In genomic region chr6:146981249-146981835, GRCm38 (mm10) we compare ENCODE assay signal across 33 mouse cellular contexts. TPM values are rescaled to one million over a fixed set of nuclear protein-coding genes. Genes with fewer than 3 reads are reported as not detected.
DNase-seq lines count a peak whose midpoint lies in the region; ATAC-seq and TF ChIP-seq lines count a peak whose summit lies in the region.
"Had no signal": no experiment of that assay in that cellular context is flagged by ENCODE, and none has a peak within 500 bp of the region (broad histone marks: within the 10 kb centered on the region; RNA-seq: fewer than 3 reads in every experiment).

No protein-coding gene starts in this region.

- no peak overlapping the region for H3K27ac ChIP-seq in hindbrain, embryonic 14.5 days
- H3K27ac ChIP-seq in hindbrain, embryonic 10.5 days, result no peak overlapping the region
- H3K27ac ChIP-seq in forebrain, embryonic 14.5 days (ENCODE audit: low read depth, low read length), result peak overlapping the region; percentile 1; the same call in 1 of the 2 replicates
- H3K27ac ChIP-seq in midbrain, postnatal 0 days (ENCODE audit: low read depth, low read length), result no peak overlapping the region
- H3K27ac ChIP-seq: embryonic facial prominence, embryonic 13.5 days; left cerebral cortex, adult 2 months; limb, embryonic 15.5 days; liver, embryonic 15.5 days; neural tube, embryonic 13.5 days had no signal

- no peak overlapping the region for H3K4me2 ChIP-seq in hindbrain, embryonic 14.5 days (replicated peaks)
- no peak overlapping the region for H3K4me2 ChIP-seq in forebrain, embryonic 14.5 days (ENCODE audit: low read length)
- H3K4me2 ChIP-seq in midbrain, postnatal 0 days (ENCODE audit: low read depth, low read length, poor library complexity, severe bottlenecking), result no peak overlapping the region
- H3K4me2 ChIP-seq: embryonic facial prominence, embryonic 13.5 days; heart, embryonic 15.5 days; limb, embryonic 15.5 days; liver, embryonic 15.5 days; lung, embryonic 15.5 days; neural tube, embryonic 13.5 days had no signal

- 32% methylated on average over 1 of the region's 1 CpGs for WGBS in hindbrain, embryonic 14.5 days
- 56% methylated on average over 1 of the region's 1 CpGs for WGBS in hindbrain, embryonic 10.5 days
- WGBS in forebrain, embryonic 14.5 days, result 7% methylated on average over 1 of the region's 1 CpGs
- 36% methylated on average over 1 of the region's 1 CpGs for WGBS in midbrain, postnatal 0 days

- no peak for TF ChIP-seq CTCF in midbrain, postnatal 0 days (IDR thresholded peaks at IDR 0.05)

- no peaks in the 10 kb centered on the region for H3K9me3 ChIP-seq in hindbrain, embryonic 14.5 days (ENCODE audit: control insufficient read depth, low read length)
- H3K9me3 ChIP-seq in hindbrain, embryonic 10.5 days, result no peaks in the 10 kb centered on the region
- no peaks in the 10 kb centered on the region for H3K9me3 ChIP-seq in forebrain, embryonic 14.5 days (replicated peaks; ENCODE audit: control insufficient read depth, low read length)
- no peaks in the 10 kb centered on the region for H3K9me3 ChIP-seq in midbrain, postnatal 0 days (ENCODE audit: low read length)
- H3K9me3 ChIP-seq: embryonic facial prominence, embryonic 13.5 days; G1E; heart, embryonic 15.5 days; limb, embryonic 15.5 days; liver, embryonic 15.5 days; lung, embryonic 15.5 days; neural tube, embryonic 13.5 days had no signal

- peak; percentile 58; the same call in 1 of the 2 replicates for ATAC-seq in hindbrain, embryonic 14.5 days (ENCODE audit: low FRiP score)
- ATAC-seq in forebrain, embryonic 14.5 days, result peak; percentile 90
- no peak for ATAC-seq in midbrain, postnatal 0 days (ENCODE audit: low FRiP score)
- ATAC-seq: Patski had no signal

- H3K27me3 ChIP-seq in hindbrain, embryonic 14.5 days (ENCODE audit: control insufficient read depth, insufficient read depth, low read length), result no peaks in the 10 kb centered on the region
- no peaks in the 10 kb centered on the region for H3K27me3 ChIP-seq in hindbrain, embryonic 10.5 days (ENCODE audit: insufficient read depth, poor library complexity, severe bottlenecking)
- H3K27me3 ChIP-seq in forebrain, embryonic 14.5 days (replicated peaks; ENCODE audit: control insufficient read depth, insufficient read depth, low read length), result no peaks in the 10 kb centered on the region
- H3K27me3 ChIP-seq in midbrain, postnatal 0 days (ENCODE audit: insufficient read depth, low read length), result no peaks in the 10 kb centered on the region
- H3K27me3 ChIP-seq: embryonic facial prominence, embryonic 13.5 days; heart, embryonic 15.5 days; limb, embryonic 15.5 days; liver, embryonic 15.5 days; lung, embryonic 15.5 days; neural tube, embryonic 13.5 days; Patski had no signal

- no peak overlapping the region for H3K9ac ChIP-seq in hindbrain, embryonic 14.5 days
- H3K9ac ChIP-seq in forebrain, embryonic 14.5 days (ENCODE audit: low read length), result no peak overlapping the region
- H3K9ac ChIP-seq in midbrain, postnatal 0 days (replicated peaks; ENCODE audit: low read length, poor library complexity, severe bottlenecking), result no peak overlapping the region
- H3K9ac ChIP-seq: embryonic facial prominence, embryonic 13.5 days; heart, embryonic 15.5 days; limb, embryonic 15.5 days; liver, embryonic 15.5 days; lung, embryonic 15.5 days; neural tube, embryonic 13.5 days had no signal

- peaks cover 8% of the 10 kb centered on the region; the same call in 1 of the 2 replicates for H3K4me1 ChIP-seq in hindbrain, embryonic 14.5 days (replicated peaks; ENCODE audit: control insufficient read depth, insufficient read depth, low read length)
- peaks cover 15% of the 10 kb centered on the region; the same call in 1 of the 2 replicates for H3K4me1 ChIP-seq in hindbrain, embryonic 10.5 days (replicated peaks)
- H3K4me1 ChIP-seq in forebrain, embryonic 14.5 days (ENCODE audit: control insufficient read depth, insufficient read depth, low read length), result peaks cover 16% of the 10 kb centered on the region; the same call in 1 of the 2 replicates
- H3K4me1 ChIP-seq in midbrain, postnatal 0 days (ENCODE audit: insufficient read depth, low read length), result no peaks in the 10 kb centered on the region
- H3K4me1 ChIP-seq: liver, embryonic 15.5 days had no signal

- no peak overlapping the region for H3K4me3 ChIP-seq in hindbrain, embryonic 14.5 days (replicated peaks; ENCODE audit: low read length)
- no peak overlapping the region for H3K4me3 ChIP-seq in hindbrain, embryonic 10.5 days
- H3K4me3 ChIP-seq in forebrain, embryonic 14.5 days (ENCODE audit: low read depth, low read length), result no peak overlapping the region
- H3K4me3 ChIP-seq in midbrain, postnatal 0 days (ENCODE audit: low read depth, low read length), result no peak overlapping the region
- H3K4me3 ChIP-seq: embryonic facial prominence, embryonic 13.5 days; heart, embryonic 15.5 days; left cerebral cortex, adult 2 months; limb, embryonic 15.5 days; liver, embryonic 15.5 days; lung, embryonic 15.5 days; myocyte; neural tube, embryonic 13.5 days had no signal

- no peaks in the 10 kb centered on the region for H3K36me3 ChIP-seq in hindbrain, embryonic 14.5 days (replicated peaks; ENCODE audit: control insufficient read depth, insufficient read depth)
- H3K36me3 ChIP-seq in hindbrain, embryonic 10.5 days, result peaks cover 2% of the 10 kb centered on the region; the same call in 1 of the 2 replicates
- no peaks in the 10 kb centered on the region for H3K36me3 ChIP-seq in forebrain, embryonic 14.5 days (ENCODE audit: control insufficient read depth, insufficient read depth, low read length)
- no peaks in the 10 kb centered on the region for H3K36me3 ChIP-seq in midbrain, postnatal 0 days (ENCODE audit: insufficient read depth, low read length)
- H3K36me3 ChIP-seq: G1E; heart, embryonic 15.5 days; liver, embryonic 15.5 days; neural tube, embryonic 13.5 days had no signal

- DNase-seq in hindbrain, embryonic 14.5 days (ENCODE audit: low spot score), result no peak
- DNase-seq in hindbrain, embryonic 10.5 days (ENCODE audit: low spot score), result no peak
- DNase-seq in testis, postnatal 10 days (ENCODE audit: low spot score), result peak; percentile 8
- DNase-seq in testis, postnatal 14 days (ENCODE audit: low spot score), result no peak
- peak; percentile 87 for DNase-seq in forebrain, embryonic 14.5 days (ENCODE audit: low spot score)
- peak; percentile 46 for DNase-seq in midbrain, postnatal 0 days (ENCODE audit: low spot score)
- no peak for DNase-seq in gastrocnemius, postnatal 4 days (ENCODE audit: low spot score in 2 of 2)
- DNase-seq in frontal cortex, postnatal 14 days (ENCODE audit: low spot score in 2 of 2), result no peak
- DNase-seq: cerebellum, adult 18-20 months; cerebellum, postnatal 14 days; gastrocnemius, postnatal 25 days; heart, postnatal 4 days; kidney, adult 2 months; layer of hippocampus, adult 9-11 months; left cerebral cortex, postnatal 4 days; lung, postnatal 4 days; right cerebral cortex, adult 18-20 months had no signal

RNA-seq across cellular contexts. Expression of gene 1700034J05Rik, which starts 27.1 kb away (rescaled TPM):
- polyA plus RNA-seq in hindbrain, embryonic 14.5 days (2014; fragmentation: Nextera tagmentation; extraction: Ambion mirVana), result 0.12 TPM in 1 of 2 replicates, not detected in the other
- polyA plus RNA-seq in hindbrain, embryonic 10.5 days (2016; fragmentation: Nextera tagmentation; extraction: Ambion mirVana), result 0.14 and 0.32 TPM in 2 replicates
- polyA plus RNA-seq in forebrain, embryonic 14.5 days (2014; fragmentation: Nextera tagmentation; extraction: Ambion mirVana), result not detected in 2 replicates
- not detected in 2 replicates for total RNA-seq in midbrain, postnatal 0 days (2014; rRNA removed)
- not detected in 2 replicates for polyA plus RNA-seq in midbrain, postnatal 0 days (2015; fragmentation: Nextera tagmentation; extraction: Ambion mirVana)
- not detected for total RNA-seq in gastrocnemius, postnatal 4 days (2021)
- total RNA-seq: adrenal gland, adult 18-20 months; adrenal gland, postnatal 4 days; gastrocnemius, postnatal 25 days; heart, adult 8-10 months; heart, postnatal 4 days; left cerebral cortex, adult 2 months; left cerebral cortex, postnatal 4 days; megakaryocyte-erythroid progenitor cell, adult 5-6 weeks had no signal
- polyA plus RNA-seq: G1E; kidney, adult 2 months; large intestine, adult 2 months; neural tube, embryonic 13.5 days; Patski; urinary bladder, adult 2 months had no signal

RNA-seq across cellular contexts. Expression of gene Rep15, which starts 51.0 kb away (rescaled TPM):
- 0.50 and 0.65 TPM in 2 replicates for polyA plus RNA-seq in hindbrain, embryonic 14.5 days (2014; fragmentation: Nextera tagmentation; extraction: Ambion mirVana)
- 0.50 and 0.97 TPM in 2 replicates for polyA plus RNA-seq in hindbrain, embryonic 10.5 days (2016; fragmentation: Nextera tagmentation; extraction: Ambion mirVana)
- 0.43 and 0.56 TPM in 2 replicates for polyA plus RNA-seq in forebrain, embryonic 14.5 days (2014; fragmentation: Nextera tagmentation; extraction: Ambion mirVana)
- 0.49 and 0.90 TPM in 2 replicates for total RNA-seq in midbrain, postnatal 0 days (2014; rRNA removed)
- 0.59 and 0.83 TPM in 2 replicates for polyA plus RNA-seq in midbrain, postnatal 0 days (2015; fragmentation: Nextera tagmentation; extraction: Ambion mirVana)
- 1 to 10 TPM; 1.7 to 1.8 TPM for total RNA-seq in gastrocnemius, postnatal 4 days (2021)
- polyA plus RNA-seq: G1E had no signal

Comparison
In these comparisons a context has a peak if more than half of its experiments do, and no peak if none do; other contexts are left out.
1. DNase-seq: peak in testis, postnatal 10 days (single experiment), forebrain, embryonic 14.5 days (single experiment) and midbrain, postnatal 0 days (single experiment); none in hindbrain, embryonic 14.5 days (single experiment), hindbrain, embryonic 10.5 days (single experiment), testis, postnatal 14 days (single experiment), gastrocnemius, postnatal 4 days (0 of 2) and frontal cortex, postnatal 14 days (0 of 2).